Mouse (Mus musculus) brain, embryonic 14.5 days (tissue): ENCODE measurements around the gene Gm27027.

Experiments
- CTCF ChIP-seq: fragments of 200-500 bp; IDR thresholded peaks from 2 replicates; pipeline ENCODE4 v1.5.1; 2012; ENCODE audit warnings: inconsistent platforms, mild to moderate bottlenecking, moderate library complexity, borderline replicate concordance; ENCODE audit not compliant: insufficient read depth, insufficient read length; ENCODE audit errors: extremely low read depth
- POLR2A ChIP-seq: fragments of 200-500 bp; IDR thresholded peaks from 2 replicates; pipeline ENCODE4 v1.6.1; 2012; ENCODE audit warnings: mild to moderate bottlenecking, inconsistent platforms, borderline replicate concordance; ENCODE audit not compliant: poor library complexity, insufficient read depth, insufficient read length, severe bottlenecking; ENCODE audit errors: extremely low read depth

- TF ChIP-seq CTCF (no peak), POLR2A (peak; percentile 40; the same call in 1 of the 2 replicates)
These were observed 14.5 kb upstream of the Gm27027 start, which contains the start of gene Alkbh3 for GRCm38 (mm10) chr2:94010335-94011291.
